Mouse (Mus musculus) left cerebral cortex, adult 2 months (tissue): Measurements from ENCODE around the gene Gga2. TPM values are rescaled to one million over a fixed set of nuclear protein-coding genes. Genes with fewer than 3 reads are reported as not detected.

Source experiments
- DNase-seq, 2 experiments: peaks; one replicate each; pipeline ENCODE4 v3.0.0; 2021 to 2022; ENCODE audit warnings: low spot score in 2 of 2, mixed read lengths in 1 of 2; ENCODE audit errors: extremely low spot score in 1 of 2
- H3K27ac ChIP-seq: fragments of 200-600 bp; 2 replicates; pipeline ENCODE4 v1.8.1; 2022
- H3K4me3 ChIP-seq: fragments of 200-600 bp; 2 replicates; pipeline ENCODE4 v1.8.1; 2022
- CTCF ChIP-seq: fragments of 200-600 bp; IDR thresholded peaks from 2 replicates; pipeline ENCODE4 v1.8.1; 2022; ENCODE audit warnings: antibody characterized with exemption, mild to moderate bottlenecking, moderate library complexity
- intact Hi-C: fragments of 180-260 bp; cut with DNase I; formaldehyde crosslinking; loops from one replicate; pipeline ENCODE4 v1.15.1; 2025
- total RNA-seq, 2 experiments: library from RNA; stranded (reverse); gene quantifications; 2 replicates each; pipeline ENCODE4 v1.2.3; 2021

The Gga2 gene
- total RNA-seq, 2 experiments from 2014 or later, result 31.2 to 34.6 TPM

- DNase-seq, result no peak
- Histone ChIP-seq H3K27ac (no peak overlapping the region), H3K4me3 (no peak overlapping the region)
- intact Hi-C loops, result no loop called here
- TF ChIP-seq CTCF, result no peak
These were observed 25.1 kb downstream of the Gga2 start for GRCm38 (mm10) chr7:121995961-121996360.

- no peak for TF ChIP-seq CTCF
- DNase-seq, result peak; percentile 92 to 95
- H3K4me3 ChIP-seq, result peak within 1 kb of the TSS; percentile 55
- intact Hi-C loops, result loop anchor here (2.0 kb wide), 1 partner anchor 85 kb away; the partner anchor contains the start of genes Ears2 and Ubfd1
- H3K27ac ChIP-seq, result peak within 1 kb of the TSS; percentile 26
These were observed 39.6 kb downstream of the Gga2 start, which contains the start of gene Cog7 for GRCm38 (mm10) chr7:121981307-121981871. Cog7 (minus strand) TSS chr7:121981711.

- peak; percentile 48 to 54 for DNase-seq
- intact Hi-C loops, result loop anchor here (10.0 kb wide), 1 partner anchor 310 kb away; no protein-coding TSS in a partner anchor
- peak; percentile 69 for TF ChIP-seq CTCF
These were observed 46.0 kb downstream of the Gga2 start for GRCm38 (mm10) chr7:121975031-121975430.

GRCm38 (mm10) chr7:121971698-121972097, 49.3 kb downstream of the Gga2 start:
- no peak for TF ChIP-seq CTCF
- no peak for DNase-seq
- intact Hi-C loops, result loop anchor here (10.0 kb wide), 1 partner anchor 307 kb away; no protein-coding TSS in a partner anchor
- Histone ChIP-seq H3K27ac (no peak overlapping the region), H3K4me3 (no peak overlapping the region)

More at GRCm38 (mm10) chr7:121975031-121975430, 46.0 kb downstream of the Gga2 start:
- Histone ChIP-seq H3K27ac (no peak overlapping the region), H3K4me3 (no peak overlapping the region)

GRCm38 (mm10) chr7:121970250-121970649, 50.8 kb downstream of the Gga2 start:
- intact Hi-C loops, result loop anchor here (10.0 kb wide), 1 partner anchor 305 kb away; no protein-coding TSS in a partner anchor

GRCm38 (mm10) chr7:121968816-121969215, 52.2 kb downstream of the Gga2 start:
- Histone ChIP-seq H3K4me3 (no peak overlapping the region), H3K27ac (no peak overlapping the region)
- intact Hi-C loops, result loop anchor here (10.0 kb wide), 1 partner anchor 574 kb away; the partner anchor contains the start of gene Hs3st2
- no peak for DNase-seq
- no peak for TF ChIP-seq CTCF

More at GRCm38 (mm10) chr7:121970250-121970649, 50.8 kb downstream of the Gga2 start:
- no peak for TF ChIP-seq CTCF
- Histone ChIP-seq H3K27ac (no peak overlapping the region), H3K4me3 (no peak overlapping the region)
- DNase-seq, result no peak

GRCm38 (mm10) chr7:121968242-121968641, 52.8 kb downstream of the Gga2 start:
- Histone ChIP-seq H3K4me3 (no peak overlapping the region), H3K27ac (no peak overlapping the region)
- DNase-seq, result no peak
- TF ChIP-seq CTCF, result no peak
- intact Hi-C loops, result loop anchor here (10.0 kb wide), 1 partner anchor 573 kb away; the partner anchor contains the start of gene Hs3st2

- Histone ChIP-seq H3K27ac (no peak overlapping the region), H3K4me3 (no peak overlapping the region)
- intact Hi-C loops, result loop anchor here (10.0 kb wide), 1 partner anchor 571 kb away; the partner anchor contains the start of gene Hs3st2
- no peak for TF ChIP-seq CTCF
- DNase-seq, result no peak
These were observed 54.9 kb downstream of the Gga2 start for GRCm38 (mm10) chr7:121966169-121966568.

GRCm38 (mm10) chr7:121963883-121964398, 57.1 kb downstream of the Gga2 start:
- DNase-seq, result peak in 1 of 2 experiments; percentile 38
- H3K27ac ChIP-seq, result no peak overlapping the region
- H3K4me3 ChIP-seq, result no peak overlapping the region
- intact Hi-C loops, result loop anchor here (1.0 to 10.0 kb wide), 3 partner anchors 230 to 569 kb away; partner anchors contain the start of genes Hs3st2 and Scnn1g
- TF ChIP-seq CTCF, result peak; percentile 85

- intact Hi-C loops, result loop anchor here (5.0 to 10.0 kb wide), 2 partner anchors 475 to 568 kb away; partner anchors contain the start of gene Hs3st2
- H3K27ac ChIP-seq, result no peak overlapping the region
These were observed 58.5 kb downstream of the Gga2 start for GRCm38 (mm10) chr7:121962571-121962959.

GRCm38 (mm10) chr7:121961913-121962570, 59.0 kb downstream of the Gga2 start:
- TF ChIP-seq CTCF, result no peak
- DNase-seq, result no peak
- H3K4me3 ChIP-seq, result no peak overlapping the region
- intact Hi-C loops, result loop anchor here (5.0 to 10.0 kb wide), 2 partner anchors 475 to 567 kb away; partner anchors contain the start of gene Hs3st2
- no peak overlapping the region for H3K27ac ChIP-seq

More at GRCm38 (mm10) chr7:121962571-121962959, 58.5 kb downstream of the Gga2 start:
- no peak for TF ChIP-seq CTCF
- no peak for DNase-seq
- H3K4me3 ChIP-seq, result no peak overlapping the region

GRCm38 (mm10) chr7:121955802-121956201, 65.2 kb downstream of the Gga2 start:
- Histone ChIP-seq H3K4me3 (no peak overlapping the region), H3K27ac (no peak overlapping the region)
- TF ChIP-seq CTCF, result no peak
- no peak for DNase-seq
- intact Hi-C loops, result no loop called here
